Mouse (Mus musculus) heart, embryonic 11.5 days (tissue): ENCODE results near the gene Adk. TPM values are rescaled to one million over a fixed set of nuclear protein-coding genes. Genes with fewer than 3 reads are reported as not detected.

Source experiments
- ATAC-seq: fragments of 200-750 bp; cut with Nextera tagmentation; replicated peaks from 2 replicates; pipeline ENCODE4 v1.8.0; 2017; ENCODE audit warnings: moderate library complexity; ENCODE audit not compliant: insufficient number of reproducible peaks, low FRiP score, low TSS enrichment
- H3K27ac ChIP-seq: fragments of 300-500 bp; sonication (generic); 2 replicates; pipeline ENCODE4 v1.5.1; 2014; ENCODE audit warnings: mild to moderate bottlenecking, low read depth, low read length
- H3K27me3 ChIP-seq: fragments of 300-500 bp; sonication (generic); 2 replicates; pipeline ENCODE4 v1.6.1; 2014; ENCODE audit warnings: mild to moderate bottlenecking, low read length, mixed read lengths; ENCODE audit not compliant: control insufficient read depth, insufficient read depth
- H3K36me3 ChIP-seq: fragments of 300-500 bp; sonication (generic); 2 replicates; pipeline ENCODE4 v1.6.1; 2014; ENCODE audit warnings: mild to moderate bottlenecking, low read length, moderate library complexity, mixed read lengths; ENCODE audit not compliant: control insufficient read depth, insufficient read depth
- H3K4me1 ChIP-seq: fragments of 300-500 bp; sonication (generic); 2 replicates; pipeline ENCODE4 v1.6.1; 2014; ENCODE audit warnings: low read length; ENCODE audit not compliant: control insufficient read depth, insufficient read depth
- H3K4me2 ChIP-seq: fragments of 300-500 bp; sonication (generic); 2 replicates; pipeline ENCODE4 v1.6.1; 2014; ENCODE audit warnings: mild to moderate bottlenecking, moderate library complexity
- H3K4me3 ChIP-seq: fragments of 300-500 bp; sonication (generic); 2 replicates; pipeline ENCODE4 v1.5.1; 2014; ENCODE audit warnings: low read depth, low read length
- H3K9ac ChIP-seq: fragments of 300-500 bp; sonication (generic); 2 replicates; pipeline ENCODE4 v1.6.1; 2014; ENCODE audit warnings: mild to moderate bottlenecking, low read depth, low read length, moderate library complexity
- H3K9me3 ChIP-seq: fragments of 300-500 bp; sonication (generic); replicated peaks from 2 replicates; pipeline ENCODE4 v1.6.1; 2016; ENCODE audit warnings: low read length; ENCODE audit not compliant: control insufficient read depth
- WGBS: fragments of 180-500 bp; shearing (Covaris S2); extraction: QIAGEN DNeasy Blood & Tissue Kit; methylation state at CpG from one replicate; pipeline ENCODE4 v1.1.7; 2014; ENCODE audit not compliant: insufficient replicate concordance; 5-methylcytosine and 5-hydroxymethylcytosine counted together
- polyA plus RNA-seq: library from polyadenylated mRNA; unstranded; fragments of >200 nt; fragmentation: Nextera tagmentation; extraction: Ambion mirVana; gene quantifications from 2 replicates; pipeline ENCODE4 v1.2.1, GENCODE M21; 2014

Gene Adk
- polyA plus RNA-seq, 1 experiment from 2014 or later, result 261 TPM

DNA sequence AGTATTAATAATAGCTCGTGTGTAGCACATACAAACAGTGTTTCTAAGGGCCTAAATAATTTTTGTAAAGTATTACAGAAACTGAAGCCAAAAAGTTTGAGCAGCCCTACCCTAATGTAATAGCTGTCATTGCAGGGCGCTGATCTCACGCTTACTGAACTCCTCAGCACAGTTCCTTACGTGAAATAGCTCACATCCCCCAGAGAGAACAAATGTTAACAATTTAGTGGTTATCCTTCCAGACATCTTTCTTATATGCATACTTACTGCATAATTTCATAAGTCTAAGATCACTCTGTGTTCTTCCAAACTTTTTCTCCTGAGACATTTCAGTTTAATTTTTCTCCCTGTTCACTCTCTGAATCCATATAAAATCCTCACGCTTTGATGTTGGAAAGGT is 354.6 kb downstream of the Adk start:
- Histone ChIP-seq H3K9ac (no peak overlapping the region), H3K27ac (no peak overlapping the region), H3K27me3 (no peaks in the 10 kb centered on the region), H3K4me3 (no peak overlapping the region), H3K9me3 (no peaks in the 10 kb centered on the region), H3K4me1 (no peaks in the 10 kb centered on the region), H3K36me3 (no peaks in the 10 kb centered on the region), H3K4me2 (no peak overlapping the region)
- ATAC-seq, result no peak
- WGBS, result 95% methylated on average over 5 of the region's 5 CpGs

GRCm38 (mm10) chr14:21408846-21409245 is 356.5 kb downstream of the Adk start:
- Histone ChIP-seq H3K9ac (no peak overlapping the region), H3K36me3 (no peaks in the 10 kb centered on the region), H3K4me1 (no peaks in the 10 kb centered on the region), H3K4me2 (no peak overlapping the region), H3K27me3 (no peaks in the 10 kb centered on the region), H3K27ac (no peak overlapping the region), H3K4me3 (no peak overlapping the region), H3K9me3 (no peaks in the 10 kb centered on the region)
- WGBS, result 88% methylated on average over 4 of the region's 4 CpGs
- no peak for ATAC-seq

DNA sequence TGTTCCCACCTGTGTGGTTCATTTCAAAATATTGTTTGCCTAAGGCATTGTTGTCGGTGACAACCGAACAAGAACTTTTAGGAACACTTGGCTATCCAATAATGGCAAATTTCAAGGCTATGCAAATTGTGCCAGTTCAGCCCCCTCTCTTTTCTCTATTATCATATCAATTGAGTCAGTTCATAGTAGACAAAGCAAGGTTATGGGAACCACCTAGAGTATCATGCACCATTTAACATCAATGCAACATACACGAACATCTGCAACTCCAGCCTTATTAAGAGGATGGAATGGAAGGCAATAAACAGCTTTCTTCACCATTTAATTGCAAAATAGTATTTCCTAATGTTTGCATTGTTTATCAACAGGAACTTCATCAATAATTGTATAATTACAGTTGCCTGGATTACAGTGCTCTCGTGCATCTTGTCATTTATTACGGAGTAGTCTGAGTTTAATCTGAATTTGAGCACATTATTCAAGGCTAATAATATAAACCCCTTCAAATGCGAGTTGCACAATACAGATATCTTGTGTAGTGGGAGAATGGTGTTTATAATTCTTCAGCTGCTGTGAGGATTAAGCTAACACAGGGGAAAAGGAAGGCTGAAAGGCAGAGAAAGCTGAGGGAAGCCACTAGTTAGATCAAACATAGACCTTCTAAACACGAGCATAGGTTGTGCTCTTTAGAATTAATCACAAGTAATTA is 358.5 kb downstream of the Adk start:
- H3K27me3 ChIP-seq, result no peaks in the 10 kb centered on the region
- no peak overlapping the region for H3K27ac ChIP-seq
- 88% methylated on average over 7 of the region's 7 CpGs for WGBS
- H3K9me3 ChIP-seq, result no peaks in the 10 kb centered on the region
- H3K36me3 ChIP-seq, result no peaks in the 10 kb centered on the region
- no peak overlapping the region for H3K4me3 ChIP-seq
- H3K9ac ChIP-seq, result no peak overlapping the region
- H3K4me2 ChIP-seq, result no peak overlapping the region
- no peak for ATAC-seq
- no peaks in the 10 kb centered on the region for H3K4me1 ChIP-seq

GRCm38 (mm10) chr14:21411524-21411923 is 359.1 kb downstream of the Adk start:
- no peak overlapping the region for H3K27ac ChIP-seq
- no peaks in the 10 kb centered on the region for H3K4me1 ChIP-seq
- H3K4me2 ChIP-seq, result no peak overlapping the region
- no peaks in the 10 kb centered on the region for H3K27me3 ChIP-seq
- ATAC-seq, result no peak
- no peak overlapping the region for H3K4me3 ChIP-seq
- no peak overlapping the region for H3K9ac ChIP-seq
- H3K9me3 ChIP-seq, result no peaks in the 10 kb centered on the region
- 89% methylated on average over 6 of the region's 6 CpGs for WGBS
- no peaks in the 10 kb centered on the region for H3K36me3 ChIP-seq

DNA sequence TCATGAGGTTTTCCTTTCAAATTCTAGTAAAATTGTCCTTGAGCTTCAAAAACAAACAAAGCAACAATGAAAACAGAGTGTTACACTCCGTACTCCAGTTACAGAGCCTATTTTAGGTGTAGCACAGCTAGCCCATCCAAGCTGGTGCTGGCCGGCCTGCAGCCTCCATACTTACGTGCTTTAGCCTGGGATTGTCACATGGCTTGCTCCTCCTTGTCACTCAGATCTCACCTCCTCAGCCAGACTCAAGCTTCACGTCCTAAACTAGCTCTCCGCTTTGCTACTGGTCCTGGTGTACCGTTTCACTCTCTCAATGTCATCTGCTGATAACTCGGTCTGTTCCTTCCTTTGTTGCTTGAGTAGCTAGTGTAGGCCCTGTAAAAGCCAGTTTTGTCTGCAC is 366.0 kb downstream of the Adk start:
- WGBS, result 40% methylated on average over 7 of the region's 7 CpGs
- H3K4me2 ChIP-seq, result no peak overlapping the region
- no peaks in the 10 kb centered on the region for H3K36me3 ChIP-seq
- H3K27me3 ChIP-seq, result no peaks in the 10 kb centered on the region
- H3K4me3 ChIP-seq, result no peak overlapping the region
- H3K27ac ChIP-seq, result peak overlapping the region; percentile 18
- no peak for ATAC-seq
- no peak overlapping the region for H3K9ac ChIP-seq
- peaks cover 6% of the 10 kb centered on the region for H3K4me1 ChIP-seq
- H3K9me3 ChIP-seq, result no peaks in the 10 kb centered on the region

- Histone ChIP-seq H3K27me3 (no peaks in the 10 kb centered on the region), H3K9ac (no peak overlapping the region)
These were observed 375.0 kb downstream of the Adk start for GRCm38 (mm10) chr14:21427369-21427768.

GRCm38 (mm10) chr14:21433415-21433814 is 381.0 kb downstream of the Adk start:
- Histone ChIP-seq H3K9me3 (no peaks in the 10 kb centered on the region), H3K9ac (no peak overlapping the region), H3K36me3 (no peaks in the 10 kb centered on the region), H3K27me3 (no peaks in the 10 kb centered on the region), H3K4me2 (no peak overlapping the region), H3K27ac (no peak overlapping the region), H3K4me1 (peaks cover 12% of the 10 kb centered on the region), H3K4me3 (no peak overlapping the region)
- 86% methylated on average over 4 of the region's 4 CpGs for whole genome bisulfite sequencing
- ATAC-seq, result no peak

More at GRCm38 (mm10) chr14:21427369-21427768, 375.0 kb downstream of the Adk start:
- Histone ChIP-seq H3K9me3 (no peaks in the 10 kb centered on the region), H3K27ac (no peak overlapping the region), H3K4me3 (no peak overlapping the region), H3K4me2 (no peak overlapping the region), H3K36me3 (no peaks in the 10 kb centered on the region; the same call in 1 of the 2 replicates), H3K4me1 (0 out of 2 replicates have a peak, but pooled peaks cover 3% of the 10 kb centered on the region)
- ATAC-seq, result no peak
- 74% methylated on average over 7 of the region's 7 CpGs for WGBS

DNA sequence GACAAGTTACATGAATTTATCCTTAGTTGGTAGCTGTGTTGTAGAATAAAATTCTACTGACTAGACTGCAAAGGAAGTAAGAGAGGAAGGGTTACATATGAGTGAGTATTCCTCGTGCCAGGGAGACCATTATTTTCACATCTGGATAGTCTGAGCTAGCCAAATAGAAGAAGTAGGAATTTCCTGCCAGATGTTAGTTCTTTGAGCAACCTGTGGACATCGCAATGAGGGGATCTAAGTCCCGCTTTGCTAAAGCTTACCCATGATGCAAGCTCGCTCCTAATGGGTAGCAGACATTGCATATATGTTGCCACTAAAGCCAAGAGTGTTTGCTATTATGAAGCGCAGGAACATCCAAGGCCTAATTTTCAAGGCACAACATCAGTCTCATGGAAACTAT is 381.6 kb downstream of the Adk start:
- H3K4me3 ChIP-seq, result no peak overlapping the region
- no peak overlapping the region for H3K27ac ChIP-seq
- H3K4me2 ChIP-seq, result no peak overlapping the region
- H3K36me3 ChIP-seq, result no peaks in the 10 kb centered on the region
- no peak overlapping the region for H3K9ac ChIP-seq
- H3K27me3 ChIP-seq, result no peaks in the 10 kb centered on the region
- no peaks in the 10 kb centered on the region for H3K9me3 ChIP-seq
- 83% methylated on average over 5 of the region's 5 CpGs for WGBS
- H3K4me1 ChIP-seq, result peaks cover 12% of the 10 kb centered on the region
- ATAC-seq, result no peak

GRCm38 (mm10) chr14:21434686-21435085 is 382.3 kb downstream of the Adk start:
- WGBS, result 36% methylated on average over 9 of the region's 9 CpGs
- peak overlapping the region; percentile 46; the same call in 1 of the 2 replicates for H3K27ac ChIP-seq
- no peak overlapping the region for H3K4me3 ChIP-seq
- no peaks in the 10 kb centered on the region for H3K36me3 ChIP-seq
- peak overlapping the region; percentile 16 for H3K4me2 ChIP-seq
- H3K9me3 ChIP-seq, result no peaks in the 10 kb centered on the region
- ATAC-seq, result no peak
- no peaks in the 10 kb centered on the region for H3K27me3 ChIP-seq
- no peak overlapping the region for H3K9ac ChIP-seq
- peaks cover 12% of the 10 kb centered on the region for H3K4me1 ChIP-seq
